Mouse (Mus musculus): ENCODE results near the gene Il16.

GRCm38 (mm10) chr7:83615272-83615671 lies 130.3 kb downstream of the Il16 start:
- TF ChIP-seq CTCF (IDR thresholded peaks at IDR 0.05) (no peak), POLR2A (IDR thresholded peaks at IDR 0.05; ENCODE audit: insufficient read depth, low read depth, low read length) (no peak)

All from heart, adult 2 months (tissue).